Mouse (Mus musculus) 3134 (cell line): Measurements from ENCODE around the gene Kcnk2.
"Not testable (repeated sequence)": the region's sequence is repeated elsewhere in the genome, so short reads cannot be mapped to it uniquely, and the experiment has no call there.

Source experiments
- DNase-seq: peaks from one replicate; pipeline ENCODE4 v3.0.0-alpha.2; 2011; ENCODE audit warnings: low spot score; ENCODE audit not compliant: insufficient read length; ENCODE audit errors: extremely low read depth

Kcnk2 gene

GRCm38 (mm10) chr1:189343301-189344251 is 58.5 kb downstream of the Kcnk2 start:
- peak; percentile 7 for DNase-seq

- no peak for DNase-seq
Observed at GRCm38 (mm10) chr1:189342416-189343104, 59.5 kb downstream of the Kcnk2 start.

- DNase-seq = no peak
Observed at GRCm38 (mm10) chr1:189341381-189341917, 60.6 kb downstream of the Kcnk2 start.

- no peak for DNase-seq
Observed at GRCm38 (mm10) chr1:189315896-189316295, 86.2 kb downstream of the Kcnk2 start.

GRCm38 (mm10) chr1:189314495-189314894 is 87.6 kb downstream of the Kcnk2 start:
- DNase-seq = no peak

GRCm38 (mm10) chr1:189313750-189314149 is 88.3 kb downstream of the Kcnk2 start:
- no peak for DNase-seq

GRCm38 (mm10) chr1:189310145-189310544 is 91.9 kb downstream of the Kcnk2 start:
- no peak for DNase-seq

- DNase-seq = no peak
Observed at GRCm38 (mm10) chr1:189304988-189305522, 97.0 kb downstream of the Kcnk2 start.

GRCm38 (mm10) chr1:189303001-189303400 is 99.1 kb downstream of the Kcnk2 start:
- DNase-seq = no peak

GRCm38 (mm10) chr1:189293679-189294406 is 108.2 kb downstream of the Kcnk2 start:
- no peak for DNase-seq

- DNase-seq = no peak
Observed at GRCm38 (mm10) chr1:189290885-189291284, 111.2 kb downstream of the Kcnk2 start.

GRCm38 (mm10) chr1:189288948-189289347 is 113.1 kb downstream of the Kcnk2 start:
- no peak for DNase-seq

- no peak for DNase-seq
Observed at GRCm38 (mm10) chr1:189272281-189272680, 129.8 kb downstream of the Kcnk2 start.

GRCm38 (mm10) chr1:189253631-189254030 is 148.4 kb downstream of the Kcnk2 start:
- DNase-seq = no peak

GRCm38 (mm10) chr1:189253207-189253606 is 148.9 kb downstream of the Kcnk2 start:
- DNase-seq = no peak

- not testable (repeated sequence) for DNase-seq
Observed at GRCm38 (mm10) chr1:189243206-189243605, 158.9 kb downstream of the Kcnk2 start.

GRCm38 (mm10) chr1:189235261-189235660 is 166.8 kb downstream of the Kcnk2 start:
- DNase-seq = no peak

- no peak for DNase-seq
Observed at GRCm38 (mm10) chr1:189232829-189233228, 169.2 kb downstream of the Kcnk2 start.

- no peak for DNase-seq
Observed at GRCm38 (mm10) chr1:189228222-189229084, 173.6 kb downstream of the Kcnk2 start.

GRCm38 (mm10) chr1:189227479-189227878 is 174.6 kb downstream of the Kcnk2 start:
- no peak for DNase-seq
